Mouse (Mus musculus): ENCODE data around the gene Lgals2. TPM values are rescaled to one million over a fixed set of nuclear protein-coding genes. Genes with fewer than 3 reads are reported as not detected.
A peak's percentile ranks its signal among the peaks of the same experiment; 100 is the strongest.

Lgals2 gene
- polyA plus RNA-seq, 1 experiment from 2014 or later, result 15.8 TPM

DNA sequence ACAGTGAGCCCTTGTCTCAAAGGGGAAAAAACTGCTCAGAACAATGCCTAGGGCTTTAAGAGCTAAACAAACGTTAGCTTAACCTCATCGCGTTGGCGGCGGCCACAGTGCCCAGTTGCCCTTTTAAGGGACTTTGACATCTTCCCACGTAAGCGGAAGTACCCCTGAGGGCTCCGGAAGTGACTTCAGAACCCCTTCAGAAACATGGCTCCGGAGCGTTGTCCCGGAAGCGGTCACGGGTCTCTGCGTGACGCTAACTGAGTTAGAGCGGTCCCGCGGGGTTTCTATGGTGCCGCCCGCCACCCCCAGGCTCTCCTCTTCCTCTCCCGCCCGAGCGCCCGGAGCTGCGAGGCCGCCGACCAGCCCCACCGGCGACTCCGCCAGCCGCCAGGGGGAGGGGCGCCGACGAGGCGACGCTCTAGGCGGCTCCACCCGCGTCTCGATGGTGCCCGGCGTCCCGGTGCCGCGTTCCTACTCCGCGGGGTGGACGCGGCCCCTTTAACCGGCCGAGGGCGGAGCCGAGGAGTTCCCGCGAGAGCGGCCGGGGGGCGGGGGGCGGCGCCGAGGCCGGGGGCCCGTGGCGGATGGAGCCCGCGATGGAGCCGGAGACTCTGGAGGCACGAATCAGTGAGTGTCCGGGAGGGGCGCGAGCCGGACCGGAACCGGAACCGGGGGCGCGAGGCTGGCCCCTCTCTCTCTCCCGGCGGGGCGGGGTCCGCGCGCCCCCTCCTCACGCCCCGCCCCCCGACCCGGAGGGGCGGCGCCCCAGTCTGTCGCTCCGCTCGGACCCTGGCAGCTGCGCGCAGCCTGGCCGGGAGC, 21.9 kb upstream of the Lgals2 start, which contains the start of gene Gga1:
Gga1 (plus strand) TSS at position 200 of the 819 bp plus-strand sequence.
- Histone ChIP-seq H3K36me3 (ENCODE audit: control insufficient read depth, insufficient read depth) (no peaks in the 10 kb centered on the region; the same call in none of the 2 replicates), H3K27me3 (ENCODE audit: control insufficient read depth, insufficient read depth, low read depth, low read length) (no peaks in the 10 kb centered on the region), H3K9ac (ENCODE audit: low read depth, low read length) (peak within 1 kb of the TSS; percentile 88), H3K4me2 (ENCODE audit: low read depth, low read length) (peak within 1 kb of the TSS; percentile 93), H3K9me3 (replicated peaks; ENCODE audit: control insufficient read depth, low read length) (no peaks in the 10 kb centered on the region), H3K27ac (ENCODE audit: low read length) (peak within 1 kb of the TSS; percentile 96), H3K4me1 (ENCODE audit: control insufficient read depth, low read depth, low read length) (peaks cover 25% of the 10 kb centered on the region), H3K4me3 (ENCODE audit: low read depth, low read length) (peak within 1 kb of the TSS; percentile 89)
- under 1% methylated on average over 75 of the region's 95 CpGs for WGBS (ENCODE audit: insufficient replicate concordance)
- ATAC-seq (ENCODE audit: low read depth), result peak; percentile 90

DNA sequence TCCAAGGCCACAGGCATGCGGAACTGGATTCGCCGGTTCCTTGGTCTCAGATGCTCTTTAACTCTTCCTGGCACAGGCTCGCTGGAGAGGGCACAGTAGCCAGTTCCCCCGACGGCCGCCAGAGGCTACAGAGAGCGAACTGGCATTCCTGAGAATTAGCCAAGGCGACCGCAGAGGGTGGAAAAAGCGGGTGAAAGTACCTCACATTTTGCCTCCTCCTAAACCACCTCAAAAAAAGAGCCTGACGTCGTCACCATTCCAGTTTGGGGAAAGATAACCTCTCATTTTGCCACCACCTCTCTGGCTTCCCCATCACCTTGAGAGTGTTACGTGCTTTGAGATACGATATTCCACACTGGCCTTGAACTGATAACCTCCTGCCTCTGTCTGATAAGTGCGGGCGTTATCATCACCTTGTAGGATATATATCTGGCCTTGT, 20.9 kb upstream of the Lgals2 start:
- peaks cover 25% of the 10 kb centered on the region for H3K4me1 ChIP-seq (ENCODE audit: control insufficient read depth, low read depth, low read length)
- peak overlapping the region; percentile 88 for H3K9ac ChIP-seq (ENCODE audit: low read depth, low read length)
- no peaks in the 10 kb centered on the region for H3K27me3 ChIP-seq (ENCODE audit: control insufficient read depth, insufficient read depth, low read depth, low read length)
- no peaks in the 10 kb centered on the region for H3K9me3 ChIP-seq (replicated peaks; ENCODE audit: control insufficient read depth, low read length)
- peak overlapping the region; percentile 93 for H3K4me2 ChIP-seq (ENCODE audit: low read depth, low read length)
- H3K27ac ChIP-seq (ENCODE audit: low read length), result peak overlapping the region; percentile 96
- 0% methylated on average over 17 of the region's 17 CpGs for WGBS (ENCODE audit: insufficient replicate concordance)
- peak; percentile 33; the same call in 1 of the 2 replicates for ATAC-seq (ENCODE audit: low read depth)
- peak overlapping the region; percentile 89 for H3K4me3 ChIP-seq (ENCODE audit: low read depth, low read length)
- no peaks in the 10 kb centered on the region for H3K36me3 ChIP-seq (ENCODE audit: control insufficient read depth, insufficient read depth)

DNA sequence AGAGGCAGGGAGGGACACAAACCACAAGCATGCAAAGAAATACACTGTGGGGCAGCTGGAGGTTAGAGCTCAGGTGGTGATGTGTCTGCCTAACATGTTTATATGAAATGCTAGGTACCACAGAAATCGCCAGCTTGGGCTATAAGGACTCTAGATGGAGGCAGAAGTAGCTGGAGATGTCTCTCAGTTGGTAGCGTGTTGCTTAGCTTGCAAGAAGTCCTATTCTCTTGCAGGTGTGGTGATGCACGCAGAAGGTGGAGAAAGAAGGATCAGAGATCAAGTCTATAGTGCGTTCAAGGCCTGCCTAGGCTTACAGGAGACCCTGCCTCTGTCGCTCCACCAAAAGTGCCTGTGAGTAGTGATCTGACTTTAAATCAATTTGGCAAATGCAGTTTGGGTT, 20.2 kb upstream of the Lgals2 start:
- Histone ChIP-seq H3K27me3 (ENCODE audit: control insufficient read depth, insufficient read depth, low read depth, low read length) (no peaks in the 10 kb centered on the region), H3K4me3 (ENCODE audit: low read depth, low read length) (no peak overlapping the region), H3K4me1 (ENCODE audit: control insufficient read depth, low read depth, low read length) (peaks cover 25% of the 10 kb centered on the region), H3K9ac (ENCODE audit: low read depth, low read length) (peak overlapping the region; percentile 88), H3K36me3 (ENCODE audit: control insufficient read depth, insufficient read depth) (no peaks in the 10 kb centered on the region), H3K27ac (ENCODE audit: low read length) (peak overlapping the region; percentile 96; the same call in 1 of the 2 replicates), H3K4me2 (ENCODE audit: low read depth, low read length) (no peak overlapping the region; the same call in 1 of the 2 replicates), H3K9me3 (replicated peaks; ENCODE audit: control insufficient read depth, low read length) (no peaks in the 10 kb centered on the region)
- no peak for ATAC-seq (ENCODE audit: low read depth)
- WGBS (ENCODE audit: insufficient replicate concordance), result 80% methylated on average over 5 of the region's 5 CpGs

DNA sequence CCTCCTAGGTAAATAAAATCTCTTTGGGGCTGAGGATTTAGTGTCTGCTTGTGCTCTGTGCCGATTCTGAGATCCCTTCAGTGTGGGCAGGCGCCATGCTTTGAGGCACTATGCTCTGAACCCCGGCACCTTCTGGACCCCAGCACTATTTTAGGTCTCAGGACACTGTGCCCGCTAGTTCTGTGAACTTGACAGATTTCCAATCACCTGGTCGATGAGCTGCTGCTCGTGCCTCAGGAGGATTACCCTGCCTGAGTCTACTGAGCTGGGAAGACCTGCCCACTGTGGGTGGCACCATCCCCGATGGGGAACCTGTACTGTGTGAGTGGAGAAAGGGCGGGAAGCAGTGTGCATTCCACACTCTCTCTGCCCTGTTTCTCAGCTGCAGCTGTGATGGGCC, 19.7 kb upstream of the Lgals2 start:
- H3K27ac ChIP-seq (ENCODE audit: low read length), result no peak overlapping the region

DNA sequence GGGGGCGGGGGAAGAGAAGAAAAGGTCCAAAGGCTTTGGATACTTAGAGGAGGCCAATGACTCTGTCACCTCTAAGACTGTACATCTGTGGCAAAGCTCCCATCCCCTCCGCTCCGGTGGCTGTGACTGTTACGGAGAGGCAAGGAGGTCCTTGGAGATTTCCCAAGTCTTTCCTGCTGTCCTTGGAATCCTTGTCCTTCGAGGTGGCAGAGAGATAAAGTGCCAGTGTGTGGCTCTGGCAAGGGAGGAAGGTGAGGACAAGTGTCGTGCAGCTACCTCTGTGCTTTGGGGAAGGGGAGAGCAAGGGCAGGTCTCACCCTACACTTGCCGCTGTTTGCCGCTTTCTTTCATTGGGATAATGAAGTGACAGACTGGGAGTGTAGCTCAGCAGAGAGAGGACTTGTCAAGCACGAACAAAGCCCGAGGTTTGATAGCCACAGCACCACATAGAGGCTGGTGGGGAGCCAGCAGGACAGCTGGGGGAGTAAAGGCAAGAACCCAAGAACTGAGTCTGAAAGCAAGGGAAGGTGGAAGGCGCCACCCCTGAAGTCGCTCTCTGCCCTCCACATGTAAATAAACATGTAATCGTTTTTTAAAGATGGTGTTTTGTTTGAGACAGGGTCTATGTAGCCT, 18.6 kb upstream of the Lgals2 start:
- Histone ChIP-seq H3K36me3 (ENCODE audit: control insufficient read depth, insufficient read depth) (no peaks in the 10 kb centered on the region), H3K4me1 (ENCODE audit: control insufficient read depth, low read depth, low read length) (peaks cover 20% of the 10 kb centered on the region), H3K27ac (ENCODE audit: low read length) (no peak overlapping the region), H3K4me2 (ENCODE audit: low read depth, low read length) (no peak overlapping the region), H3K9me3 (replicated peaks; ENCODE audit: control insufficient read depth, low read length) (no peaks in the 10 kb centered on the region), H3K9ac (ENCODE audit: low read depth, low read length) (no peak overlapping the region), H3K4me3 (ENCODE audit: low read depth, low read length) (no peak overlapping the region), H3K27me3 (ENCODE audit: control insufficient read depth, insufficient read depth, low read depth, low read length) (no peaks in the 10 kb centered on the region)
- ATAC-seq (ENCODE audit: low read depth), result no peak
- WGBS (ENCODE audit: insufficient replicate concordance), result 59% methylated on average over 13 of the region's 13 CpGs

More for the DNA sequence above, 19.7 kb upstream of the Lgals2 start:
- no peak overlapping the region for H3K4me3 ChIP-seq (ENCODE audit: low read depth, low read length)
- no peak overlapping the region for H3K9ac ChIP-seq (ENCODE audit: low read depth, low read length)
- H3K4me2 ChIP-seq (ENCODE audit: low read depth, low read length), result no peak overlapping the region
- ATAC-seq (ENCODE audit: low read depth), result no peak
- H3K36me3 ChIP-seq (ENCODE audit: control insufficient read depth, insufficient read depth), result no peaks in the 10 kb centered on the region
- WGBS (ENCODE audit: insufficient replicate concordance), result 66% methylated on average over 8 of the region's 8 CpGs
- H3K27me3 ChIP-seq (ENCODE audit: control insufficient read depth, insufficient read depth, low read depth, low read length), result no peaks in the 10 kb centered on the region
- H3K4me1 ChIP-seq (ENCODE audit: control insufficient read depth, low read depth, low read length), result peaks cover 25% of the 10 kb centered on the region
- no peaks in the 10 kb centered on the region for H3K9me3 ChIP-seq (replicated peaks; ENCODE audit: control insufficient read depth, low read length)

DNA sequence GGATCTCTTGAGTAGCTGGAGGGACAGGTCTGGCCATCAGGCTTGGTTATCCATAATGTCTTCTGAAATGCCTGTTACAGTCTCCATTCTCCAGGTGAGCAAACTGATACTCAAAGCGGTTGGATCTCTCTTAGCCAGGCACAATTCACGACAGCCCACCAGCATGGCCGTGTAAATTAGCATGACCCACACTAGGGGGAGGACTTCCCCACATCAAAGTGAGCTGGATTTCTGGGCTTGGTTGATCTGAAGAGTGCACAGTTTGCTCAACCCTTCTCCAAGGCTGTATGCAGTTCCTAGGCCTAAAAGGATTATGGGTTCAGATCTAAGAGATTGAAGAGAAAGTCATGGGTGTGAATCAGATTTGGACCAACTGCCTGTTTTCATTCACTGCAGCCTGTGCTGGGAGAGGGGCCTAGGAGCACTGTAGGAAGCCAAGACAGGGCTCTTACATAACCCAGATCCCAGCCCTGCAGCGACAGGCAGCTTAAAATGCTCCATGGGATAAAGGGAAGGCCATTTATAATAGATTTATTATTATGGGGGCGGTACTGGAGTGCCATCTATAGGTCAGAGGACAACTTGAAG, 16.8 kb upstream of the Lgals2 start:
- Histone ChIP-seq H3K36me3 (ENCODE audit: control insufficient read depth, insufficient read depth) (no peaks in the 10 kb centered on the region), H3K4me2 (ENCODE audit: low read depth, low read length) (no peak overlapping the region), H3K4me3 (ENCODE audit: low read depth, low read length) (no peak overlapping the region), H3K4me1 (ENCODE audit: control insufficient read depth, low read depth, low read length) (peaks cover 12% of the 10 kb centered on the region), H3K9ac (ENCODE audit: low read depth, low read length) (no peak overlapping the region), H3K27ac (ENCODE audit: low read length) (no peak overlapping the region), H3K9me3 (replicated peaks; ENCODE audit: control insufficient read depth, low read length) (no peaks in the 10 kb centered on the region), H3K27me3 (ENCODE audit: control insufficient read depth, insufficient read depth, low read depth, low read length) (no peaks in the 10 kb centered on the region)
- no peak for ATAC-seq (ENCODE audit: low read depth)
- WGBS (ENCODE audit: insufficient replicate concordance), result 56% methylated on average over 5 of the region's 5 CpGs

DNA sequence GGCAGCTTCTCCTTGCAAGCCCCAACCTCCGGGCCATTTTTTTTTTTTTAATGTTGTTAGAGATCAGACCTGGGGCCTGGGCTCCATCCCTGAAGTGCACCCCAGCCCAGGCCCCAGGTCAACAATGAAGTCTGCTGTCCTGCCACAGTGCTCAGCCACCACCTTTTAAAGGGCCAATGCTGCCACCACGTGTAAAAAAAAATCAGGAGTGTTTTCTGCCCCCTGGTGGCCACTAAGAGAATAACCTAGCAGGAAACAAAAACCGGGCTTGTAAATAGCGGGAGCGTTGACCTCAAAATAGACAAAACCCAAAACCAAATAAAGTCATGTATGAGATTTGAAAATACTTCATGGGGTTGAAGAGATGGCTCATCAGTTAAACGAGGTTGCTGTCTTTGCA, 14.4 kb upstream of the Lgals2 start:
- H3K27ac ChIP-seq (ENCODE audit: low read length), result no peak overlapping the region
- no peaks in the 10 kb centered on the region for H3K9me3 ChIP-seq (replicated peaks; ENCODE audit: control insufficient read depth, low read length)
- no peak overlapping the region for H3K4me2 ChIP-seq (ENCODE audit: low read depth, low read length)
- no peak overlapping the region for H3K4me3 ChIP-seq (ENCODE audit: low read depth, low read length)
- H3K27me3 ChIP-seq (ENCODE audit: control insufficient read depth, insufficient read depth, low read depth, low read length), result no peaks in the 10 kb centered on the region
- H3K36me3 ChIP-seq (ENCODE audit: control insufficient read depth, insufficient read depth), result no peaks in the 10 kb centered on the region
- no peak overlapping the region for H3K9ac ChIP-seq (ENCODE audit: low read depth, low read length)
- no peaks in the 10 kb centered on the region for H3K4me1 ChIP-seq (ENCODE audit: control insufficient read depth, low read depth, low read length)
- 15% methylated on average over 6 of the region's 6 CpGs for WGBS (ENCODE audit: insufficient replicate concordance)
- ATAC-seq (ENCODE audit: low read depth), result no peak

DNA sequence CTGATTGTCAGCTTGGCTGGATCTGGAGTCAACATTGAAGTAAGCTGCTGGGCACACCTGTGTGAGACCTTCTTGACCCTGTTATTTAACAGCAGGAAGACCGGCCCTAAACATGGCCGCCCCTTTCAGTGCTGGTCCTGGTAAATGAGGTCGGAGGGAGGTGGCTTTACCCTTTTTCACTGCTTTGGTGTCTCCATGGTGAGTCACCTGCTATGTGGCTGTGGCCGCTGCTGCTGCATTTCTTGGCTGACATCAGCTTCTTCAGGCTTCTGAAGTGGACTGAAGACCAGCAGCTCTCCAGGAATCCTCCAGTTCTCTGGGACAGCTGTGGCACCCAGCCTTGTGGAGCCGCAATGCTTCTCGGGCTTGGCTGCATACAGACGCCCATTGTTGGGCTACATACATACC, 13.5 kb upstream of the Lgals2 start:
- no peak overlapping the region for H3K9ac ChIP-seq (ENCODE audit: low read depth, low read length)
- no peak overlapping the region for H3K4me2 ChIP-seq (ENCODE audit: low read depth, low read length)
- no peaks in the 10 kb centered on the region for H3K27me3 ChIP-seq (ENCODE audit: control insufficient read depth, insufficient read depth, low read depth, low read length)
- no peaks in the 10 kb centered on the region for H3K4me1 ChIP-seq (ENCODE audit: control insufficient read depth, low read depth, low read length)
- H3K9me3 ChIP-seq (replicated peaks; ENCODE audit: control insufficient read depth, low read length), result no peaks in the 10 kb centered on the region
- 71% methylated on average over 7 of the region's 7 CpGs for WGBS (ENCODE audit: insufficient replicate concordance)
- H3K27ac ChIP-seq (ENCODE audit: low read length), result no peak overlapping the region
- H3K4me3 ChIP-seq (ENCODE audit: low read depth, low read length), result no peak overlapping the region
- ATAC-seq (ENCODE audit: low read depth), result no peak
- H3K36me3 ChIP-seq (ENCODE audit: control insufficient read depth, insufficient read depth), result no peaks in the 10 kb centered on the region
